Mouse (Mus musculus) cerebellum, adult 2 months (tissue): ENCODE measurements around the gene Olfr412.

ENCODE experiments used
- CTCF ChIP-seq: fragments of 200-500 bp; IDR thresholded peaks from 2 replicates; pipeline ENCODE4 v1.5.1; 2011; ENCODE audit warnings: low read depth, mild to moderate bottlenecking, control low read depth, low read length, moderate library complexity, borderline replicate concordance; ENCODE audit not compliant: insufficient read depth
- POLR2A ChIP-seq: fragments of 200-500 bp; IDR thresholded peaks from 2 replicates; pipeline ENCODE4 v1.6.1; 2011; ENCODE audit warnings: low read length, control low read depth, borderline replicate concordance; ENCODE audit not compliant: insufficient read depth

DNA sequence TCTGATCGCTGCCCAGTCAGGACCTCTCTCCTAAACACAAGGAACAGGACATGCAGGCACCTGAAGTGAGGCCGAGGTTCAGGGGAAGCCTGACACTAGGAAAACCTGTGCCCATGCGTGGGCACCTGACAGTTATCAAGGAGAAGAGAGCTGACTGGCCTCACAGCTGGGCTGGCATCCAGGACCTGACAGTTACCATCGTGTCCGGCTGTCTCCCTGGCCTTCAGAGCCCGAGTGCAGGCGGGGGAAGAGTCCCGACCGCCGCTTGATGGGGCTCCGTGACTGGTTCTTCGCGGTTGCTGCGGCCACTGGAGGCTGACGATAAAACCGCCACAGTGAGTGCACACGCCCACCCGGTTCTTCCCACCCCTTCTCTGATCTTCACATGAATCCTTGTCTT, 33.7 kb downstream of the Olfr412 start:
- TF ChIP-seq CTCF: no peak
- no peak for TF ChIP-seq POLR2A
